Mouse (Mus musculus) cerebellum, adult 2 months (tissue): ENCODE data around the gene Smco2. TPM values are rescaled to one million over a fixed set of nuclear protein-coding genes. Genes with fewer than 3 reads are reported as not detected.

Experiments used
- DNase-seq, 2 experiments: peaks; one replicate each; pipeline ENCODE4 v3.0.0; 2021
- H3K27ac ChIP-seq: fragments of 200-500 bp; 2 replicates; pipeline ENCODE4 v1.5.1; 2012; ENCODE audit warnings: low read length, control low read depth, inconsistent platforms; ENCODE audit not compliant: insufficient read depth
- H3K27me3 ChIP-seq: fragments of 200-500 bp; 2 replicates; pipeline ENCODE4 v1.6.1; 2012; ENCODE audit warnings: inconsistent platforms, mild to moderate bottlenecking, low read length, moderate library complexity; ENCODE audit not compliant: control insufficient read depth, insufficient read depth
- H3K4me1 ChIP-seq: fragments of 200-500 bp; 2 replicates; pipeline ENCODE4 v1.6.1; 2011; ENCODE audit warnings: low read length; ENCODE audit not compliant: control insufficient read depth, insufficient read depth
- H3K4me3 ChIP-seq: fragments of 200-500 bp; replicated peaks from 2 replicates; pipeline ENCODE3; 2011; ENCODE audit warnings: mild to moderate bottlenecking, low read depth, low read length, control low read depth; ENCODE audit not compliant: insufficient read depth
- CTCF ChIP-seq: fragments of 200-500 bp; IDR thresholded peaks from 2 replicates; pipeline ENCODE4 v1.5.1; 2011; ENCODE audit warnings: low read depth, mild to moderate bottlenecking, control low read depth, low read length, moderate library complexity, borderline replicate concordance; ENCODE audit not compliant: insufficient read depth
- POLR2A ChIP-seq: fragments of 200-500 bp; IDR thresholded peaks from 2 replicates; pipeline ENCODE4 v1.6.1; 2011; ENCODE audit warnings: low read length, control low read depth, borderline replicate concordance; ENCODE audit not compliant: insufficient read depth
- WGBS: fragments of 180-500 bp; shearing (Covaris S2); methylation state at CpG from one replicate; pipeline ENCODE4 v1.1.7; 2018; 5-methylcytosine and 5-hydroxymethylcytosine counted together
- polyA plus RNA-seq: library from polyadenylated mRNA; depleted of rRNA; stranded (reverse); fragments of >200 nt; gene quantifications from 2 replicates; pipeline ENCODE4 v1.2.3, GENCODE M21; 2012

The Smco2 gene
- polyA plus RNA-seq, 1 experiment, result not detected

DNA sequence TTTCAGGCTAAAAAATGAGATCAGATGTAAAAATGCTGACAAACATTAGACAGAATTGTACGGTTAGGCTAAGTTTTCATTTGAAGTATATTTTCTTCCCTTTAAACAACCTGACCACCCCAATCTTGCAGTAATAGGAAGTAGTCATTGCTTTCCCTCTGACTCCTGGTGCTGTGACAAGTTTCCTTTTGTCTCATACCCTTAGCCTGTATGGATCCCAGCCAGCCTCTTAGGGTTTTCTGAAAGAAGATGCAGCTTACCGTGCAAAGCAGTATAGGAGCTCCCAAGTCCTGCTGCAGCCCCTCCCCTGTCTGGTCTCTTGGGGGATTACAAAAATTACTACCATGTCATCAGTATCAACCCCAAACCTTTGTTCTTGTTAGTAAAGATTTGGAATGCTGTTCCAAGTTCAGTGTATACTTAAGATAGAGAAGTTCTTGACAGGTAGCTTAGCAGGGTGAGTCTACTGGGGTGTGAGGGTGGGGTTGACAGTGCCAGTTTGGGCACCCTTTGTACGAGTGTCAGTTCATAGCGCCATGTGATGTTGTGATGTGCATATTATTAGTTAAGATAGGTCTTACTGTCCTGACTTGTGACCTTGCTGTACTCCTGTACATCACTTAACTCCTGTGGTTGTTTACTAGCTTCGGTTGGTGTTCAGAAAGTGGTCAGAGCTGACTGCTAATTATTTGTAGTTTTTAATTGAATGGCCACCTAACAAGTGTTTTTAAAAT lies 57.3 kb downstream of the Smco2 start:
- no peak overlapping the region for H3K27ac ChIP-seq
- DNase-seq, result no peak
- H3K4me1 ChIP-seq, result no peaks in the 10 kb centered on the region
- no peak overlapping the region for H3K4me3 ChIP-seq
- TF ChIP-seq POLR2A, result no peak
- no peak for TF ChIP-seq CTCF
- H3K27me3 ChIP-seq, result no peaks in the 10 kb centered on the region
- 59% methylated on average over 5 of the region's 5 CpGs for WGBS

DNA sequence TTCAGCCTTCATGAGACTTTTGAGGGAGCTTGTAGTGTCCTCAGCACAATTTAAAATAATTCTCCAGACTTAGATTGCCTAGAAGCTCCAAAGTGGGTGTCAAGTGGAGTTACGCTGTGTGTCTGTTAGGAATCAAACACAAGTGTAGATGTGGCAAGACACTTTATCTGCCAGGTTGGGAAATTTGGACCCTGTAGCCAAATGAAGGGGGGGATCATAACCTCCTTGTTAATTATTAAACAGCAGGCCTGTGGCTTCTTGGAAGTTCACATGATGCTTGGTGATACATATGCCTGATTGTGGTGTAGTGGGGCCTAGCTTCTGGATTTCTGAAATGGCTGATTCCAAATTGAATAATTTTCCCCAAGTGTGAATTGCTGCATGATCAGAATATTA lies 57.9 kb downstream of the Smco2 start:
- TF ChIP-seq POLR2A (no peak), CTCF (no peak)
- DNase-seq, result no peak
- 100% methylated on average over 1 of the region's 1 CpGs for WGBS
- Histone ChIP-seq H3K4me3 (no peak overlapping the region), H3K27ac (no peak overlapping the region), H3K27me3 (no peaks in the 10 kb centered on the region), H3K4me1 (no peaks in the 10 kb centered on the region)

DNA sequence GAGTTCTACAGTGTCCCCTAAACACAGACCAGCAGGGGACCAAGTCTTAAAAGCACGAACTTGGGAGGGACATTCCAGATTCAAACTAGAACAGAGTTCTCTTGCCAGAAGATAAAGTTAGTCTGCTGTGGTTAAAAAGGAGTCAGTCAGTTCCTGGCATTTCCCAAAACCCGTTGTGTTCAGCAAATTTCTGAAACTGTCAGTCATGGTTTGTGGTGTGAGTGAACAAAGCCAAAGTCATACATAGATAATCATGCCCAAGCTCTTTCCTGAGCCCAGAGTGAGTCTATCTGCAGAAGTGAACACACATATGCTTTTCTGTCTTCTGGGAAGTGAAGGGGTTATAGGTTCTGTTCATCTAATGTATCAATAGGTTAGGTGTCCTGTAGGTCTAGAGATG lies 58.9 kb downstream of the Smco2 start:
- Histone ChIP-seq H3K4me3 (no peak overlapping the region), H3K27me3 (no peaks in the 10 kb centered on the region), H3K4me1 (no peaks in the 10 kb centered on the region), H3K27ac (no peak overlapping the region)
- no peak for DNase-seq
- WGBS, result 25% methylated on average over 2 of the region's 2 CpGs
- TF ChIP-seq POLR2A (no peak), CTCF (no peak)

DNA sequence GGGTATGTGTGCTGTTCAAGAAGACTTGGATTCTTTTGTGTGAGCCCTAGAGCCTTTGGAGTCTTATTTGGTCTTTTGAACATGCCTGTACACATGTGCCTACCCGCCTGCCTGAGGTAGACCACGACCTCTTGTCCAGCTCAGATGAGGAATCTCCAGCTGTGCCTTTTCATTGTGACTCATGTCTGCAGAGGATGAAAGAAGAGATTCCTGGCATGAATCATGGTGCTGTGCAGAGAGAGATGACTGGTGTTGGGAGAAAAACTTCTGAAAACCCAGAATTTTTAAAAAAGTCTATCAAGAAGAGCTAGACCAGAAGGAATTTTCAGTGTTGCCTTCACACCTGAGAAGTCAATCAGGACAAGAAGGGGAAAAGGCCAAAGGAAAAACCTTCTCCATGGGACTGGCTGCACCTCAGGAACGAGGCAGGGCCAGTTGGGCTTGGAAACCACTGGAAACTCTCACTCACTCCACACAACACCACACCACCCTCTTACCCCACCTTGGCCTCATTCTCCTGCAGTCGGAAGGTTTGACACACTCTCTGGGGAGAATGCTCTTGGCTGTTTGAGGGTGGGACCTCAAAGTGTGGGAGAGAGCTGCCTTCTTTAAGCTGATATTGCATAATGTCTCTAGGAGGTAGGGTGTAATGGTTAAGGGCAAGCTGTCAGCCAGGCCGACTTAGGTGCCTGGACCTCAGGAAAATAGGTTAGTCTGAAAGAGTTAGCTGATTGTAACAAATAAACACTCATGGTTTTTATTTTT lies 60.0 kb downstream of the Smco2 start:
- TF ChIP-seq POLR2A (no peak), CTCF (no peak)
- no peak for DNase-seq
- H3K4me1 ChIP-seq, result no peaks in the 10 kb centered on the region
- no peak overlapping the region for H3K4me3 ChIP-seq
- no peaks in the 10 kb centered on the region for H3K27me3 ChIP-seq
- H3K27ac ChIP-seq, result no peak overlapping the region
- WGBS, result 79% methylated on average over 5 of the region's 5 CpGs

DNA sequence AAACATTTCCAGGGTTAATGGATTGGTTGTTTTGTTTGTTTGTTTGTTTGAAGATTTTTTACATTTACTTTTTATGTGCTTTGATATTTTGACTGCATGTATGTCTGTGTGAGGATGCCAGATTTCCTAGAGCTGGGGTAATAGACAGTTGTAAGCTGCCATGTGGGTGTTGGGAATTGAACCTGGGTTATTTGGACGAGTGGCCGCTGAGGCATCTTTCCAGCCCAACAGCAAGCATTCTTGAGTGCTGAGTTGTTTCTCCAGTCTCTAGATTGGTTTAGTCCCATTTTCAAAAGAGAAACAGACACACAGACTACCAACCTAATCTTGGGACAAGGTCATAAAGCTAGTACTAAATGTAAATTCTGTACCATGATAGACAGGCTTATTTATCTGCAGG lies 60.9 kb downstream of the Smco2 start:
- Histone ChIP-seq H3K27ac (no peak overlapping the region), H3K4me1 (no peaks in the 10 kb centered on the region), H3K4me3 (no peak overlapping the region), H3K27me3 (no peaks in the 10 kb centered on the region)
- WGBS, result 77% methylated on average over 2 of the region's 2 CpGs
- no peak for TF ChIP-seq POLR2A
- TF ChIP-seq CTCF, result no peak
- no peak for DNase-seq

DNA sequence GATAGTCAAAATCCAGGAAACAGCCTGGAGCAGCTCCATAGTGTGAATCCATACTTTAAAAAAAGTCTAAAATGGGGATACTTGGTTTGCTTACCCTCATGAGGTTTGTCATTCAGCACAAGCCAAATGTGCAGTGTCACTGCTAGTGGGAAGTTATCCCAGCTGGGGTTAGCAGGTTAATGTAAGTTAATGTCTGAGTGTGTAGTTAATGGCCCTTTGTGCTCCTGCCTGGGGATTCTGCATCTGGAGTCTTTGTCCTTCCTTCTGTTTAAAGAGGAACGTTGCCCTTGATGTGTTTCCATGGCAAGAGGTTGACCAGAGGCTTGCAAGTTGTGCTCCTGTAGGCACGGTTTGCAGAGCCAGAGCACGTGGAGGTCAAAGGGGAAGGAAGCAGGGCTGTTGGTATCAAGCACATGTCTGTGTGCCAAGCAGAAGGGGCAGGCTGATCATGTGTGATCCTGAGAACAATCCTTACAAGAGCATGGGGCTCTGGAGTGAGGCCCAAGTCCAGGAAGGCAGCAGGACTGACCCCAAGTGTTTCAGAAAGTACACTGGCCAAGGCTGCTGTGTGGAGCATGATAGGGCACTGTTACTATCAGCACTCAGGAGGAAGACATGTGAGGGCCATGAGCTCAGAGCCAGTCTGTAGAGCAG lies 63.1 kb downstream of the Smco2 start:
- Histone ChIP-seq H3K4me1 (no peaks in the 10 kb centered on the region), H3K4me3 (no peak overlapping the region), H3K27ac (no peak overlapping the region), H3K27me3 (no peaks in the 10 kb centered on the region)
- no peak for DNase-seq
- TF ChIP-seq CTCF, result no peak
- TF ChIP-seq POLR2A, result no peak
- 29% methylated on average over 3 of the region's 3 CpGs for WGBS

DNA sequence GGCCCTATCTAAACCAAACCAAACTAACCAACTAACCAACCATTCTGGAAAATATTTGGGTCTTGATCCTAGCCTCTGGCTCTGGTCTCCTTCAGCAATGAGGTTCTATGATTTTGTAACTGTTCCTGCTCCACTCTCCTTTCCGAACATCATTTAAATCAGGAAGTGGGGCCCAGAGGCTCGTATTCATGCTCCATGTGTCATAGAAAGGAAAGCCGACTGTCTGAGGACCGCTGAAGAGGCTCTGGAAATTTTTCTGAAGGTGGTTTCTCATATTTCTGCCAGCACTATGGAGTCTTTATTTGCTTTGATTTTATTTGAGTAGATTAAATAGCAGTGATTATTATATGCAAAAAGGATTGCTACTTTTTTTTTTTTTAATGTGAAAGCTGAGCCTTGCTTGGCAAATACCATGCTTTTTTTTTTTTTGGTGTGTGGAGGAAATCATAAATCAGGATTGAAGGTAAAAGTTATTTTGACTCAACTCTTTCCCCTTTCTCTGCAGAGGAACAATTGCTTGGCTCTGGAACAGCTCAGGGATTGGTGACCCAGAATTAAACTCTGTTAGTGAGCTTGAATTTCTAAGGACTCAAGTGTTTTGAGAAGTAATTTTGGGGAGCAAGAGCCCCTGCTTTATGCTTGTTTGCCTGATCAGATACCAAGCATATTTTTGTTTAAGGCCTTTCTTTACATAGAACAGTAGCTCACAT lies 63.7 kb downstream of the Smco2 start:
- WGBS, result 72% methylated on average over 4 of the region's 4 CpGs
- Histone ChIP-seq H3K27ac (no peak overlapping the region), H3K4me1 (no peaks in the 10 kb centered on the region), H3K27me3 (no peaks in the 10 kb centered on the region), H3K4me3 (no peak overlapping the region)
- DNase-seq, result no peak
- TF ChIP-seq CTCF (no peak), POLR2A (no peak)
